Mouse (Mus musculus) E14TG2a.4 (cell line): ENCODE data around the gene Cdh16.
A peak's percentile ranks its signal among the peaks of the same experiment; 100 is the strongest.
"Not testable (repeated sequence)": the region's sequence is repeated elsewhere in the genome, so short reads cannot be mapped to it uniquely, and the experiment has no call there.

Experiments used
- H3K27me3 ChIP-seq: 2 replicates; pipeline ENCODE4 v1.6.1; 2014; ENCODE audit warnings: low read length, control low read depth; ENCODE audit not compliant: insufficient read depth
- H3K36me3 ChIP-seq: 2 replicates; pipeline ENCODE4 v1.6.1; 2014; ENCODE audit warnings: low read length, control low read depth; ENCODE audit not compliant: insufficient read depth
- H3K4me1 ChIP-seq: replicated peaks from 2 replicates; pipeline ENCODE4 v1.6.1; 2014; ENCODE audit warnings: low read depth, low read length, control low read depth
- H3K4me3 ChIP-seq: replicated peaks from 2 replicates; pipeline ENCODE4 v1.5.1; 2014; ENCODE audit warnings: mild to moderate bottlenecking, low read length
- H3K9me3 ChIP-seq: 2 replicates; pipeline ENCODE4 v1.6.1; 2014; ENCODE audit warnings: low read length, control low read depth
- CTCF ChIP-seq: conservative IDR thresholded peaks from 2 replicates; pipeline ENCODE4 v1.5.1; 2014; ENCODE audit warnings: low read length
- NANOG ChIP-seq: IDR thresholded peaks from 2 replicates; pipeline ENCODE4 v1.6.1; 2014; ENCODE audit warnings: borderline replicate concordance, low read length, mixed read lengths
- POU5F1 ChIP-seq: IDR thresholded peaks from 2 replicates; pipeline ENCODE4 v1.6.1; 2014; ENCODE audit warnings: low read length, borderline replicate concordance

Gene Cdh16

GRCm38 (mm10) chr8:104624161-104624560, at the start of gene Cdh16:
Gene Cdh16, minus strand, starts transcription at chr8:104624396.
- Histone ChIP-seq H3K4me1 (0 out of 2 replicates have a peak, but pooled peaks cover 4% of the 10 kb centered on the region), H3K27me3 (peaks cover 37% of the 10 kb centered on the region), H3K9me3 (no peaks in the 10 kb centered on the region), H3K4me3 (no peak within 1 kb of the TSS), H3K36me3 (no peaks in the 10 kb centered on the region)
- TF ChIP-seq NANOG: no peak
- no peak for TF ChIP-seq CTCF
- TF ChIP-seq POU5F1: no peak

GRCm38 (mm10) chr8:104655614-104656013, 31.4 kb upstream of the Cdh16 start:
- TF ChIP-seq NANOG (no peak), CTCF (no peak), POU5F1 (no peak)
- Histone ChIP-seq H3K9me3 (peaks cover 26% of the 10 kb centered on the region), H3K27me3 (no peaks in the 10 kb centered on the region; the same call in 1 of the 2 replicates), H3K36me3 (no peaks in the 10 kb centered on the region), H3K4me1 (no peaks in the 10 kb centered on the region), H3K4me3 (no peak overlapping the region)

GRCm38 (mm10) chr8:104654984-104655383, 30.8 kb upstream of the Cdh16 start:
- Histone ChIP-seq H3K36me3 (no peaks in the 10 kb centered on the region), H3K4me1 (no peaks in the 10 kb centered on the region), H3K9me3 (peaks cover 26% of the 10 kb centered on the region), H3K27me3 (no peaks in the 10 kb centered on the region; the same call in 1 of the 2 replicates), H3K4me3 (no peak overlapping the region)
- peak; percentile 76 for TF ChIP-seq CTCF
- no peak for TF ChIP-seq POU5F1
- TF ChIP-seq NANOG: no peak

GRCm38 (mm10) chr8:104644187-104644586, 20.0 kb upstream of the Cdh16 start:
- peaks cover 22% of the 10 kb centered on the region for H3K4me1 ChIP-seq
- H3K27me3 ChIP-seq, H3K9me3 ChIP-seq, H3K4me3 ChIP-seq, H3K36me3 ChIP-seq: not testable (repeated sequence)

GRCm38 (mm10) chr8:104642324-104642654, 18.1 kb upstream of the Cdh16 start:
- TF ChIP-seq NANOG (no peak), POU5F1 (no peak), CTCF (no peak)
- peaks cover 6% of the 10 kb centered on the region; the same call in 1 of the 2 replicates for H3K27me3 ChIP-seq
- peaks cover 22% of the 10 kb centered on the region for H3K4me1 ChIP-seq
- H3K4me3 ChIP-seq: peak overlapping the region; percentile 94
- peaks cover 21% of the 10 kb centered on the region for H3K36me3 ChIP-seq
- H3K9me3 ChIP-seq: no peaks in the 10 kb centered on the region

GRCm38 (mm10) chr8:104641426-104642323, 17.5 kb upstream of the Cdh16 start, which contains the start of gene Ciao2b:
Gene Ciao2b, minus strand, starts transcription at chr8:104641965.
- peaks cover 22% of the 10 kb centered on the region for H3K4me1 ChIP-seq
- no peaks in the 10 kb centered on the region for H3K9me3 ChIP-seq
- no peak for TF ChIP-seq CTCF
- TF ChIP-seq NANOG: no peak
- no peak for TF ChIP-seq POU5F1

GRCm38 (mm10) chr8:104640831-104641370, 16.7 kb upstream of the Cdh16 start:
- H3K4me3 ChIP-seq: peak overlapping the region; percentile 94
- TF ChIP-seq NANOG (no peak), CTCF (no peak), POU5F1 (no peak)
- H3K4me1 ChIP-seq: peaks cover 22% of the 10 kb centered on the region
- H3K27me3 ChIP-seq: peaks cover 6% of the 10 kb centered on the region; the same call in 1 of the 2 replicates
- no peaks in the 10 kb centered on the region for H3K9me3 ChIP-seq
- peaks cover 25% of the 10 kb centered on the region for H3K36me3 ChIP-seq

More at GRCm38 (mm10) chr8:104641426-104642323, 17.5 kb upstream of the Cdh16 start, which contains the start of gene Ciao2b:
- Histone ChIP-seq H3K36me3 (peaks cover 24% of the 10 kb centered on the region), H3K4me3 (peak within 1 kb of the TSS; percentile 94), H3K27me3 (peaks cover 6% of the 10 kb centered on the region; the same call in 1 of the 2 replicates)

GRCm38 (mm10) chr8:104640241-104640640, 16.0 kb upstream of the Cdh16 start:
- Histone ChIP-seq H3K36me3 (peaks cover 31% of the 10 kb centered on the region), H3K27me3 (peaks cover 6% of the 10 kb centered on the region; the same call in 1 of the 2 replicates)
- TF ChIP-seq NANOG (no peak), CTCF (no peak), POU5F1 (no peak)

GRCm38 (mm10) chr8:104638010-104638409, 13.8 kb upstream of the Cdh16 start:
- Histone ChIP-seq H3K36me3 (peaks cover 34% of the 10 kb centered on the region), H3K27me3 (peaks cover 11% of the 10 kb centered on the region), H3K9me3 (no peaks in the 10 kb centered on the region), H3K4me3 (no peak overlapping the region), H3K4me1 (peaks cover 22% of the 10 kb centered on the region)
- TF ChIP-seq POU5F1: no peak

More at GRCm38 (mm10) chr8:104640241-104640640, 16.0 kb upstream of the Cdh16 start:
- no peaks in the 10 kb centered on the region for H3K9me3 ChIP-seq
- H3K4me1 ChIP-seq: peaks cover 22% of the 10 kb centered on the region
- H3K4me3 ChIP-seq: peak overlapping the region; percentile 94
